Mouse (Mus musculus) mouse embryonic stem cell (cell line): ENCODE measurements at regions not wholly inside any gene's neighbourhood (a gene's known extent, or its start where the extent isn't known, plus 50 kb on each side); places are given as distances from the start of the nearest gene placed in this dataset.

ENCODE experiments used
- in situ Hi-C, 2 experiments: fragments of 300-500 bp; cut with MboI; formaldehyde crosslinking; loops; 1 replicate in 1 of 2; 3 replicates in 1 of 2; pipeline ENCODE4 v1.14.3; 2019 to 2020; ENCODE audit warnings: low sequenced_read_pairs in 2 of 2, low pct_unique_long_range_greater_than_20kb in 1 of 2, mixed read lengths in 1 of 2; ENCODE audit not compliant: unreplicated experiment in 1 of 2

DNA sequence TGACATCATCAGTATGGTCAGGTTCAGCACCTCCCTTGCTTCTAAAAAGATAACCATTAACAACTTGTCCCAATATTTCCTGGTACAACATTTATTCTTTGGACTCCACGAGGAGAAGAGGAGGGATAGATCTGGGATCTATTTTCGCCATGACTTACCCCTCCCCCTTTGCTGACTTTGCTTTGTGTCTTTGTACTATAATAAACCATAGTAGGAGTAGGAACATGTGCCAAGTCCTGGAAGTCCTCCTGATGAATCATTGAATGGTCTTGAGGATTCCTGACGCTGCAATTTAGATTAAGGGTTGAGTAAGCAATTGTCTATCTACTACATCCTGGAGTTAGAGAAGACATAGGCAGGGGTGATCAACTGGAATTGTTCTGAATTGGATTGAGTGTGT is 71.2 kb downstream of the Rbm11 start:
- in situ Hi-C loops = no loop called here

DNA sequence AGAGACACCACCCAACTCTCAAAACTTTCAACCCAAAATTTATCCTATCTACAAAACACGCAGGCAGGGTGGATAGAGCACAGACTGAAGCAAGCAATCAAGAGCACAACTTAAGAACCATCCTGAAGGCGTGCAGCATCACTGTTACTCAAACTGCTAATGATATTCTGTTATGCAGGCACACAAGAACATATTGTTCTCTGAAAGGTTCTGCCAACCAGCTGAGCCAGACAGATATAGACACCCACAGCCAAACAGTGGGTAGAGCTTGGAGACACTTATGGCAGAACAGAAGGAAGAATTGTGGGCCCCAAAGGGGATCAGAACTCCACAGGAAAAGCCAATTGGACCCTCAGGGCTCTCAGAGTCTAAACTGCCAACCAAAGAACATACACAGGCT is 74.9 kb downstream of the Rbm11 start:
- in situ Hi-C loops = no loop called here

- in situ Hi-C loops = no loop called here
Observed at GRCm38 (mm10) chr16:75672112-75672511, 79.5 kb downstream of the Rbm11 start.

DNA sequence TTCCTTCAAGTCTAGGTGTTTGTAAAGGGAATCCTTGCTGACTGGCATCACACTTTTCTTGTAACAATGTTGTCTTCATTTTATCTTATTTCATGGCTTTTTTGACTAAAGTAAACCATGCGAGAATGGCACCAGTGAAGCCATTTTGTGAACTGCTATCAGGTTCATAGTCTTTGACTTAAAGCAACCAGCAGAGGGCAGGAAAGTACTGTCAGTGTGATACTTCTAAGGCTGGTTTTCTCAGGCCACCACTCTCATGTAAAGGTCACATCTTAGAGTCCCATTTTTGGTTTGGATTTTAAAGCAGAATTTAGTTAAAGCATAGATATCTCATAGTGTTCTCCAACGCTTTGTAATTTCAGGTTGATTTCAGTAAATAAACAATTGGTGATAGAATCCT is 83.2 kb downstream of the Rbm11 start:
- in situ Hi-C loops = loop anchor here in 1 of 2 experiments (25.0 kb wide), 1 partner anchor 361 kb away; no protein-coding TSS in a partner anchor

DNA sequence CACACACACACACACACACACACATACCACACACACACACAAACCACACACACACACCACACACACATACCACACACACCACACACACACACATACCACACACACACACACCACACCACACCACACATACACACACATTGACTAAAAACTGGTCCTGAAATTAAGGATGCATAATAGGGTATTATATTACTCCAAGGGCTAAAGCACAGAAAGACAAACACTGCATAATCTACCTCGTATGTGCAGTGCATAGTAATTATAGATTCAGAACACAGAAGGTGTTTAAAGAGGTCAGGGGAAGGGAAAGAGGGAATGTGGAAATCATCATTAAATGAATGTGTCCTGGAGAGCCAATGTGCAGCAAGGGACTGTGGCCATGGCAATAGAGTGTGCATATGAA is 84.5 kb downstream of the Rbm11 start:
- in situ Hi-C loops = loop anchor here in 1 of 2 experiments (25.0 kb wide), 1 partner anchor 360 kb away; no protein-coding TSS in a partner anchor
